Mouse (Mus musculus) brain, embryonic 18.5 days (tissue): ENCODE measurements at regions not wholly inside any gene's neighbourhood (a gene's known extent, or its start where the extent isn't known, plus 50 kb on each side); places are given as distances from the start of the nearest gene placed in this dataset.

Source experiments
- DNase-seq: peaks from one replicate; pipeline ENCODE4 v3.0.0-alpha.2; 2012; ENCODE audit warnings: low read depth, low spot score

- no peak for DNase-seq
These were observed 221.7 kb upstream of the Veph1 start for GRCm38 (mm10) chr3:66518289-66518688.

- DNase-seq: no peak
These were observed 219.3 kb upstream of the Veph1 start for GRCm38 (mm10) chr3:66515773-66516406.

GRCm38 (mm10) chr3:66514587-66514986 is 217.9 kb upstream of the Veph1 start:
- no peak for DNase-seq

- DNase-seq: no peak
These were observed 215.8 kb upstream of the Veph1 start for GRCm38 (mm10) chr3:66512408-66512807.

- no peak for DNase-seq
These were observed 213.8 kb upstream of the Veph1 start for GRCm38 (mm10) chr3:66510455-66510854.

- no peak for DNase-seq
These were observed 209.5 kb upstream of the Veph1 start for GRCm38 (mm10) chr3:66506125-66506524.

GRCm38 (mm10) chr3:66505476-66506076 is 208.9 kb upstream of the Veph1 start:
- no peak for DNase-seq

- DNase-seq: no peak
These were observed 208.1 kb upstream of the Veph1 start for GRCm38 (mm10) chr3:66504717-66505116.

GRCm38 (mm10) chr3:66503615-66504014 is 207.0 kb upstream of the Veph1 start:
- DNase-seq: no peak

- no peak for DNase-seq
These were observed 205.2 kb upstream of the Veph1 start for GRCm38 (mm10) chr3:66501865-66502264.

- DNase-seq: no peak
These were observed 197.9 kb upstream of the Veph1 start for GRCm38 (mm10) chr3:66494442-66495113.

- DNase-seq: no peak
These were observed 194.2 kb upstream of the Veph1 start for GRCm38 (mm10) chr3:66490696-66491357.

- no peak for DNase-seq
These were observed 192.1 kb upstream of the Veph1 start for GRCm38 (mm10) chr3:66488724-66489123.

GRCm38 (mm10) chr3:66486658-66487057 is 190.0 kb upstream of the Veph1 start:
- no peak for DNase-seq

- no peak for DNase-seq
These were observed 189.5 kb upstream of the Veph1 start for GRCm38 (mm10) chr3:66486184-66486583.

GRCm38 (mm10) chr3:66480718-66481117 is 184.1 kb upstream of the Veph1 start:
- DNase-seq: no peak

- no peak for DNase-seq
These were observed 182.6 kb upstream of the Veph1 start for GRCm38 (mm10) chr3:66479266-66479665.

- no peak for DNase-seq
These were observed 169.7 kb upstream of the Veph1 start for GRCm38 (mm10) chr3:66466321-66466720.

GRCm38 (mm10) chr3:66465371-66465770 is 168.7 kb upstream of the Veph1 start:
- DNase-seq: no peak

GRCm38 (mm10) chr3:66462341-66462740 is 165.7 kb upstream of the Veph1 start:
- DNase-seq: no peak

- no peak for DNase-seq
These were observed 149.9 kb upstream of the Veph1 start for GRCm38 (mm10) chr3:66446274-66447159.
